Mouse (Mus musculus) lung, embryonic 15.5 days (tissue): ENCODE results near the gene Pald1. TPM values are rescaled to one million over a fixed set of nuclear protein-coding genes. Genes with fewer than 3 reads are reported as not detected.

ENCODE experiments used
- ATAC-seq: fragments of 200-750 bp; cut with Nextera tagmentation; 2 replicates; pipeline ENCODE4 v1.8.0; 2017; ENCODE audit warnings: moderate number of reproducible peaks, borderline replicate concordance; ENCODE audit not compliant: low FRiP score, low TSS enrichment; ENCODE audit errors: extremely low read depth
- H3K27ac ChIP-seq: fragments of 300-500 bp; sonication (generic); 2 replicates; pipeline ENCODE4 v1.5.1; 2015; ENCODE audit warnings: moderate library complexity, mild to moderate bottlenecking, inconsistent platforms
- H3K27me3 ChIP-seq: fragments of 300-500 bp; sonication (generic); 2 replicates; pipeline ENCODE4 v1.6.1; 2015; ENCODE audit warnings: inconsistent platforms
- H3K36me3 ChIP-seq: fragments of 300-500 bp; sonication (generic); 2 replicates; pipeline ENCODE4 v1.6.1; 2015; ENCODE audit warnings: inconsistent platforms
- H3K4me1 ChIP-seq: fragments of 300-500 bp; sonication (generic); 2 replicates; pipeline ENCODE4 v1.6.1; 2015; ENCODE audit warnings: inconsistent platforms
- H3K4me2 ChIP-seq: fragments of 300-500 bp; sonication (generic); 2 replicates; pipeline ENCODE4 v1.6.1; 2015; ENCODE audit warnings: inconsistent platforms, mild to moderate bottlenecking, moderate library complexity
- H3K4me3 ChIP-seq: fragments of 300-500 bp; sonication (generic); 2 replicates; pipeline ENCODE4 v1.5.1; 2015; ENCODE audit warnings: mild to moderate bottlenecking, inconsistent platforms
- H3K9ac ChIP-seq: fragments of 300-500 bp; sonication (generic); 2 replicates; pipeline ENCODE4 v1.6.1; 2015; ENCODE audit warnings: inconsistent platforms
- H3K9me3 ChIP-seq: fragments of 300-500 bp; sonication (generic); 2 replicates; pipeline ENCODE4 v1.6.1; 2016; ENCODE audit warnings: inconsistent platforms
- WGBS: fragments of 180-500 bp; shearing (Covaris S2); methylation state at CpG from one replicate; pipeline ENCODE4 v1.1.7; 2015; 5-methylcytosine and 5-hydroxymethylcytosine counted together
- polyA plus RNA-seq: library from polyadenylated mRNA; unstranded; fragments of >200 nt; fragmentation: Nextera tagmentation; extraction: Ambion mirVana; gene quantifications from 2 replicates; pipeline ENCODE4 v1.2.1, GENCODE M21; 2015

Pald1 gene
- polyA plus RNA-seq, 1 experiment from 2014 or later = 48.1 TPM

GRCm38 (mm10) chr10:61342750-61343149 is 40.6 kb downstream of the Pald1 start:
- Histone ChIP-seq H3K4me1 (peaks cover 27% of the 10 kb centered on the region), H3K27ac (no peak overlapping the region), H3K27me3 (no peaks in the 10 kb centered on the region), H3K9me3 (no peaks in the 10 kb centered on the region), H3K4me2 (no peak overlapping the region), H3K36me3 (peaks cover 27% of the 10 kb centered on the region; the same call in 1 of the 2 replicates), H3K4me3 (no peak overlapping the region), H3K9ac (no peak overlapping the region)
- WGBS = 90% methylated on average over 13 of the region's 13 CpGs
- no peak for ATAC-seq

DNA sequence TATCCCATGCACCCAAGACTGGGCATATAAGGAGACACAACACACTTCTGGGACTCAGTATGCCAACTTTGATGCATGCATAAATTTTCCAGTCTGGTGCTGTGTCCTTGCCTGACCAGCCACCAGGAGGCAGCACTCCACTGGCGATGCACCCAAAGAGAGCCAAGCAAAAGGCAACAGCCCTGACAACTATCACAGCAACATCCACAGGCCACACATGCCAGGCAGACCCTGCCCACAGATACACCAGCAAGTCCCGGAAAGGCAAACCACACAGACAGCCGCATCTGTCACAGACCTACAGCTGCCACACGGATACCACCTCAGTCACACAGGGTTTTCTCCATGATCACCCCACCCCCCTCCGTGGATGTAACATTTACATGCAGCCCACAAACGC is 41.8 kb downstream of the Pald1 start:
- ATAC-seq = no peak

GRCm38 (mm10) chr10:61341045-61341444 is 42.3 kb downstream of the Pald1 start:
- Histone ChIP-seq H3K9me3 (no peaks in the 10 kb centered on the region), H3K36me3 (peaks cover 32% of the 10 kb centered on the region), H3K27ac (no peak overlapping the region), H3K4me1 (peaks cover 11% of the 10 kb centered on the region), H3K9ac (no peak overlapping the region), H3K27me3 (no peaks in the 10 kb centered on the region), H3K4me2 (no peak overlapping the region), H3K4me3 (no peak overlapping the region)
- 88% methylated on average over 5 of the region's 5 CpGs for WGBS
- no peak for ATAC-seq

More for the DNA sequence above, 41.8 kb downstream of the Pald1 start:
- H3K27me3 ChIP-seq = no peaks in the 10 kb centered on the region
- H3K9ac ChIP-seq = no peak overlapping the region
- H3K4me2 ChIP-seq = no peak overlapping the region
- H3K4me1 ChIP-seq = peaks cover 15% of the 10 kb centered on the region
- WGBS = 58% methylated on average over 6 of the region's 6 CpGs
- no peak overlapping the region for H3K4me3 ChIP-seq
- peaks cover 32% of the 10 kb centered on the region for H3K36me3 ChIP-seq
- no peaks in the 10 kb centered on the region for H3K9me3 ChIP-seq
- no peak overlapping the region for H3K27ac ChIP-seq

GRCm38 (mm10) chr10:61340247-61340646 is 43.1 kb downstream of the Pald1 start:
- Histone ChIP-seq H3K9ac (no peak overlapping the region), H3K9me3 (no peaks in the 10 kb centered on the region), H3K36me3 (peaks cover 32% of the 10 kb centered on the region), H3K4me1 (peaks cover 5% of the 10 kb centered on the region; the same call in 1 of the 2 replicates), H3K27ac (no peak overlapping the region), H3K4me3 (no peak overlapping the region), H3K4me2 (no peak overlapping the region), H3K27me3 (no peaks in the 10 kb centered on the region)
- 69% methylated on average over 9 of the region's 9 CpGs for WGBS
- ATAC-seq = no peak

DNA sequence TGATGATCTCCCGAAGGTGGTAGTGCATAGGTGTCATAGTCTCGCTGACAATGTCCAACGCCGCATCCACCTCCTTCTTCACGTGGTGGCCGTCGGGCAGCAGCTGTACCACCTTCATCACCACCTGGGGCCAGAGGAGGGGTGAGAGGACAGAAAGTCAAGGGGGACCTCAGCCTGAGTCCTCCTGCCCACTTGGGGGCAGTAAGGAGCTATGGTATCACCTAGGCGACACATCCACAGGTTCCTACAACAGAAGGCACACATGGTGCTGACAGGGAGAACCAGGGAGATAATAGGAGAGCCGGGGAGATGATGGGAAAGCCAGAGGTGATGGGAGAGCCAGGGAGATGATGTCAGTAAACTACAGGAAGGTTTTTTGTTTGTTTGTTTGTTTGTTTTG is 44.1 kb downstream of the Pald1 start:
- no peaks in the 10 kb centered on the region for H3K9me3 ChIP-seq
- H3K4me3 ChIP-seq = no peak overlapping the region
- no peak overlapping the region for H3K4me2 ChIP-seq
- peaks cover 35% of the 10 kb centered on the region for H3K36me3 ChIP-seq
- no peaks in the 10 kb centered on the region for H3K4me1 ChIP-seq
- no peak overlapping the region for H3K9ac ChIP-seq
- WGBS = 87% methylated on average over 9 of the region's 9 CpGs
- H3K27ac ChIP-seq = no peak overlapping the region
- ATAC-seq = no peak
- no peaks in the 10 kb centered on the region for H3K27me3 ChIP-seq

GRCm38 (mm10) chr10:61337665-61338064 is 45.7 kb downstream of the Pald1 start:
- Histone ChIP-seq H3K4me1 (no peaks in the 10 kb centered on the region), H3K27ac (no peak overlapping the region), H3K9ac (no peak overlapping the region), H3K36me3 (peaks cover 29% of the 10 kb centered on the region), H3K27me3 (no peaks in the 10 kb centered on the region), H3K4me3 (no peak overlapping the region), H3K9me3 (no peaks in the 10 kb centered on the region), H3K4me2 (no peak overlapping the region)
- 88% methylated on average over 11 of the region's 11 CpGs for WGBS
- ATAC-seq = no peak

DNA sequence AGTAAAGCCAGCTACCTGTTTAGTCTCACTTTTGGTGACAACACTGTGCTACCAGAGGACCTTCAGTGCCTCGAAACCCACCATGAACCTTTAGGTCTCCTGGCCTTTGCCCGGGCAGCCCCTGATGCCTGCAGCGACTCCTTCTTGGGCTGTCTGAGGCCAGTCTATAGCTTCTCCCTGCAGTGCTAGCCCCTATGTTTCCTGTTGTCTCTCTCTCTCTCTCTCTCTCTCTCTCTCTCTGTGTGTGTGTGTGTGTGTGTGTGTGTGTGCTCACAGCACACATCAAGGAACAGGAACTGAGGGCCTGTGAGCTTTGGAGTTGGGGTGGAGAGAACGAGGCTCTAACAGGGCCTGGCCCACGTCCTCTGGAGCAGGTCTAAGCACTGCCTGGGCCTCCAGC is 46.7 kb downstream of the Pald1 start:
- Histone ChIP-seq H3K27me3 (no peaks in the 10 kb centered on the region), H3K9ac (no peak overlapping the region), H3K9me3 (no peaks in the 10 kb centered on the region), H3K36me3 (peaks cover 27% of the 10 kb centered on the region), H3K4me3 (no peak overlapping the region), H3K4me2 (no peak overlapping the region), H3K4me1 (no peaks in the 10 kb centered on the region), H3K27ac (no peak overlapping the region)
- 72% methylated on average over 5 of the region's 5 CpGs for WGBS
- ATAC-seq = no peak

DNA sequence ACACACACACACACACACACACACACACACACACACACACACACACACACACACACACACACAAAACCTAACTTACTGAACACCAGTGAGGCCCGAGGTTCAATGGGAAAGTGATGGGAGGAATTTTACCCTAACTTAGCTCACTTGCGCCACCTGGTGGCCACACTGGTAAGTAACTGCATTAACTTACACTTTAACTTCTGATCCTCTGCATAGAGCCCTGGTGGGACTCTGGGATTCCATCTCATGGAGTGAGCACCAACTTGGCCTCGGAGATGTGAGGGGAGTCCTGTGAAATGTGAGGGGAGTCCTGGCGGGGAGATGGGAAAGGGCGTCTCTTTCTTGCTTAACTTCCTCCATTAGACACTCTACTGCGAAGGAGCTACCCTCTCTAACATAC is 47.2 kb downstream of the Pald1 start:
- no peaks in the 10 kb centered on the region for H3K9me3 ChIP-seq
- H3K36me3 ChIP-seq = peaks cover 27% of the 10 kb centered on the region
- H3K27ac ChIP-seq = no peak overlapping the region
- no peak overlapping the region for H3K9ac ChIP-seq
- H3K4me2 ChIP-seq = no peak overlapping the region
- H3K4me3 ChIP-seq = no peak overlapping the region
- no peak; the same call in 1 of the 2 replicates for ATAC-seq
- no peaks in the 10 kb centered on the region for H3K4me1 ChIP-seq
- 18% methylated on average over 6 of the region's 6 CpGs for WGBS
- H3K27me3 ChIP-seq = no peaks in the 10 kb centered on the region

- Histone ChIP-seq H3K9me3 (no peaks in the 10 kb centered on the region), H3K4me1 (no peaks in the 10 kb centered on the region), H3K4me3 (no peak overlapping the region), H3K36me3 (peaks cover 14% of the 10 kb centered on the region), H3K27me3 (no peaks in the 10 kb centered on the region), H3K4me2 (no peak overlapping the region), H3K27ac (no peak overlapping the region), H3K9ac (no peak overlapping the region)
- no peak for ATAC-seq
- WGBS = 67% methylated on average over 7 of the region's 7 CpGs
These were observed 48.8 kb downstream of the Pald1 start for GRCm38 (mm10) chr10:61334545-61334944.

GRCm38 (mm10) chr10:61331046-61331445 is 52.3 kb downstream of the Pald1 start:
- no peaks in the 10 kb centered on the region for H3K4me1 ChIP-seq
- 62% methylated on average over 5 of the region's 5 CpGs for WGBS
- H3K27ac ChIP-seq = no peak overlapping the region
- no peak overlapping the region for H3K4me2 ChIP-seq
- H3K9ac ChIP-seq = no peak overlapping the region
- H3K4me3 ChIP-seq = no peak overlapping the region
- ATAC-seq = peak; percentile 53; the same call in 1 of the 2 replicates
- no peaks in the 10 kb centered on the region for H3K9me3 ChIP-seq
- H3K36me3 ChIP-seq = peaks cover 7% of the 10 kb centered on the region; the same call in 1 of the 2 replicates
- H3K27me3 ChIP-seq = no peaks in the 10 kb centered on the region

GRCm38 (mm10) chr10:61328927-61329326 is 54.4 kb downstream of the Pald1 start:
- 56% methylated on average over 7 of the region's 7 CpGs for WGBS
- no peak overlapping the region for H3K4me2 ChIP-seq
- no peak overlapping the region for H3K4me3 ChIP-seq
- H3K9ac ChIP-seq = no peak overlapping the region
- peaks cover 3% of the 10 kb centered on the region; the same call in 1 of the 2 replicates for H3K36me3 ChIP-seq
- H3K4me1 ChIP-seq = no peaks in the 10 kb centered on the region
- no peaks in the 10 kb centered on the region for H3K27me3 ChIP-seq
- H3K27ac ChIP-seq = no peak overlapping the region
- no peak for ATAC-seq
- no peaks in the 10 kb centered on the region for H3K9me3 ChIP-seq

- H3K36me3 ChIP-seq = peaks cover 8% of the 10 kb centered on the region
- 82% methylated on average over 10 of the region's 10 CpGs for WGBS
- no peaks in the 10 kb centered on the region for H3K9me3 ChIP-seq
- H3K4me3 ChIP-seq = no peak overlapping the region
- no peaks in the 10 kb centered on the region for H3K27me3 ChIP-seq
- no peak overlapping the region for H3K4me2 ChIP-seq
- no peak overlapping the region for H3K9ac ChIP-seq
- no peaks in the 10 kb centered on the region for H3K4me1 ChIP-seq
- ATAC-seq = no peak
- no peak overlapping the region for H3K27ac ChIP-seq
These were observed 55.8 kb downstream of the Pald1 start for GRCm38 (mm10) chr10:61327545-61327944.

DNA sequence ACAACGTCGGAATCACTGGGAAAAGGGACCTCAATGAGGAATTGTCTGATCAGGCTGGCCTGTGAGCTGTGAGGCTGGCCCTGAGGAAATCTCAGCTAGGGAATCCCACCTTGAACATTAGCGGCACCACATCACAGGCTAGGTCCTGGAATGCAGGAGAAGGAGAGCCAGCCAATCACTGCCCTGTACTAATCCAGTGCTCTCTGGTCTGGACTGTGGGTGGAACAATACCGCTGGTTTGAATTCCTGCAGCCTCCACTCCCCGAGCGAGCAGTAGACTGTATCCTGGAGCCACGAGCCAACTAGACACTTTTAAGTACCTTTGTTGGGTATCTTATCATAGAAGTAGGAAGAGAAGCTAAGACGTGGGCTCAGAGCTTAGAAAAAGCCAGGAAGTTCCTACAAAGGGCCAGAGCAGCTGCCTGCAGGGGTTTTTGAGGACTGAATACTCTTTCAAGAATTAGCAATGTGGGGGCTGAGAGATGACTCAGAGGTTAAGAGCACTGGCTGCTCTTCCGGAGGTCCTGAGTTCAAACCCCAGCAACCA is 57.5 kb downstream of the Pald1 start:
- Histone ChIP-seq H3K9ac (no peak overlapping the region), H3K27ac (no peak overlapping the region), H3K27me3 (no peaks in the 10 kb centered on the region), H3K4me2 (no peak overlapping the region), H3K4me1 (no peaks in the 10 kb centered on the region), H3K36me3 (peaks cover 18% of the 10 kb centered on the region), H3K4me3 (no peak overlapping the region), H3K9me3 (no peaks in the 10 kb centered on the region)
- WGBS = 47% methylated on average over 9 of the region's 9 CpGs
- no peak for ATAC-seq
